Mouse (Mus musculus): ENCODE measurements around the gene Amph. TPM values are rescaled to one million over a fixed set of nuclear protein-coding genes. Genes with fewer than 3 reads are reported as not detected.

Gene Amph
- total and polyA plus RNA-seq, 2 experiments from 2014 or later: 63.8 to 110 TPM

DNA sequence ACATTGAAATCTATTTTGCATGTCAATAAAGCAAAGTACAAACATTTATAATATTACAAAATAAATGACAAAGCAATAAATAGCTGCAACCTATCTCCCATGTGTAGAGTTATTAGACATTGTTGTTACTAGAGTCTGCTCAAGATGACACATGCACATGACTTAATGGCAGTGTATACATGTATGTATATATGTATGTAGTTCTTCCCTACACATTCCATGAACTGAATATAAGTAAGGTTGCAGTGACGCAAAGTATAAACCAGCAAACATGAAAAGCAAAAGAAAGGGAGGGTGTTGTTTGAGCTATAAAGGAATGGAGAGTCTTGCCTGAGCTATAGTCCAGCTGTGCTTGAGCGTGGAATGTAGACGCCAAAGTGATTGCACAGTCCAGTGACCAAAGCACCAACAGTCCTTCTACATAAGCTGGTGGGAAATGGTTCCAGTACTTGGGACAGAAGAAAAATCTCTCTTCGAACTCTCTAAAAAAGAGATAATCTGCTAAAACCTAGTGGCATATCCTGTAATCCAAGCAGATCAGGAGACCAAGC is 66.9 kb downstream of the Amph start:
- H3K9ac ChIP-seq (replicated peaks; ENCODE audit: low read length, poor library complexity, severe bottlenecking): no peak overlapping the region
- no peaks in the 10 kb centered on the region for H3K9me3 ChIP-seq (ENCODE audit: low read length)
- DNase-seq (ENCODE audit: low spot score) (no peak), ATAC-seq (ENCODE audit: low FRiP score) (0 out of 2 replicates have a peak, but pooled peaks have one; percentile 32)
- no peak overlapping the region for H3K4me2 ChIP-seq (ENCODE audit: low read depth, low read length, poor library complexity, severe bottlenecking)
- no peaks in the 10 kb centered on the region for H3K27me3 ChIP-seq (ENCODE audit: insufficient read depth, low read length)
- no peaks in the 10 kb centered on the region for H3K4me1 ChIP-seq (ENCODE audit: insufficient read depth, low read length)
- H3K4me3 ChIP-seq (ENCODE audit: low read depth, low read length): no peak overlapping the region
- TF ChIP-seq CTCF (IDR thresholded peaks at IDR 0.05): no peak
- no peak overlapping the region for H3K27ac ChIP-seq (ENCODE audit: low read depth, low read length)
- H3K36me3 ChIP-seq (ENCODE audit: insufficient read depth, low read length): no peaks in the 10 kb centered on the region
- 89% methylated on average over 4 of the region's 4 CpGs for WGBS

DNA sequence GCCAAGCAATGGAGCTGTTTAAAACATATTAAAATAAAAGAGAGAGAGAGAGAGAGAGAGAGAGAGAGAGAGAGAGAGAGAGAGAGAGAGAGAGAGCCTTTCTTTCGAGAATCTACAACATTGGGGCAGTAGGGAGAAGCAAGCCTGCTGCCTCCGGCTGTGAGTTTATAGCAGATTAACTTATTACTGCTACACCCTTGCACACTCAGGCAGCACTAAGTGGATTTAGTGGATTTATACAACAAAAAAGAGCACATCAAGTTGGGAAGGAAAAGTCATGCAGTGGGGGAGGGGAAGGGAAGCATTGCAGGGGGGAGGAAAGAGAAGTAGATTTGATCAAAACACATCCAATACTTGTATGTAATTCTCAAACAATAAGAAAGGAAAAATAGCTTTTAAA is 73.5 kb downstream of the Amph start:
- Histone ChIP-seq H3K9me3 (ENCODE audit: low read length) (no peaks in the 10 kb centered on the region), H3K4me2 (ENCODE audit: low read depth, low read length, poor library complexity, severe bottlenecking) (no peak overlapping the region), H3K4me3 (ENCODE audit: low read depth, low read length) (no peak overlapping the region), H3K27me3 (ENCODE audit: insufficient read depth, low read length) (no peaks in the 10 kb centered on the region), H3K4me1 (ENCODE audit: insufficient read depth, low read length) (no peaks in the 10 kb centered on the region), H3K27ac (ENCODE audit: low read depth, low read length) (no peak overlapping the region), H3K9ac (replicated peaks; ENCODE audit: low read length, poor library complexity, severe bottlenecking) (no peak overlapping the region), H3K36me3 (ENCODE audit: insufficient read depth, low read length) (no peaks in the 10 kb centered on the region)
- WGBS: 33% methylated on average over 2 of the region's 2 CpGs
- ATAC-seq (ENCODE audit: low FRiP score) (no peak), DNase-seq (ENCODE audit: low spot score) (peak; percentile 20)
- no peak for TF ChIP-seq CTCF (IDR thresholded peaks at IDR 0.05)

DNA sequence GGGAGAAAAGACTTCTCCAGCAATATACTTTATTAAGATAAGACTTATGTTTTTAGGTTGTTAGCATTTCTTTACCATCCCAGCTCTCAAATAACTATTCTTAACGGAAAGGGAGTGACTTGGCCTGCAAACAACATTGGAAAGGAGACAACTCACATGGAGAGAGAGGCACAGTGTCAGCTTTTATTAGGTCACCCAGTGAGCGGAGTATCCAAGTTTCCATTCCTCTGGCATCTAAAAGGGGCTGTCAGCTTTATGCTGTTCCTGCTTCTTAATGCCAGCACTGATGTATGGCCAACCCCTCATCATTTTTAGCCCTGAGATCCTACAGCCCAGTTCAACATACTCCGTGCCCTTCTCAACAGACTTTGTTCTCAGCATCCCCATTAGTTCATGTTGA is 74.3 kb downstream of the Amph start:
- H3K4me1 ChIP-seq (ENCODE audit: insufficient read depth, low read length): no peaks in the 10 kb centered on the region
- no peaks in the 10 kb centered on the region for H3K27me3 ChIP-seq (ENCODE audit: insufficient read depth, low read length)
- WGBS: 63% methylated on average over 3 of the region's 3 CpGs
- DNase-seq (ENCODE audit: low spot score): peak; percentile 67
- no peak overlapping the region for H3K4me2 ChIP-seq (ENCODE audit: low read depth, low read length, poor library complexity, severe bottlenecking)
- no peak for ATAC-seq (ENCODE audit: low FRiP score)
- no peak for TF ChIP-seq CTCF (IDR thresholded peaks at IDR 0.05)
- no peak overlapping the region for H3K9ac ChIP-seq (replicated peaks; ENCODE audit: low read length, poor library complexity, severe bottlenecking)
- no peak overlapping the region for H3K4me3 ChIP-seq (ENCODE audit: low read depth, low read length)
- H3K9me3 ChIP-seq (ENCODE audit: low read length): no peaks in the 10 kb centered on the region
- no peak overlapping the region for H3K27ac ChIP-seq (ENCODE audit: low read depth, low read length)
- no peaks in the 10 kb centered on the region for H3K36me3 ChIP-seq (ENCODE audit: insufficient read depth, low read length)

DNA sequence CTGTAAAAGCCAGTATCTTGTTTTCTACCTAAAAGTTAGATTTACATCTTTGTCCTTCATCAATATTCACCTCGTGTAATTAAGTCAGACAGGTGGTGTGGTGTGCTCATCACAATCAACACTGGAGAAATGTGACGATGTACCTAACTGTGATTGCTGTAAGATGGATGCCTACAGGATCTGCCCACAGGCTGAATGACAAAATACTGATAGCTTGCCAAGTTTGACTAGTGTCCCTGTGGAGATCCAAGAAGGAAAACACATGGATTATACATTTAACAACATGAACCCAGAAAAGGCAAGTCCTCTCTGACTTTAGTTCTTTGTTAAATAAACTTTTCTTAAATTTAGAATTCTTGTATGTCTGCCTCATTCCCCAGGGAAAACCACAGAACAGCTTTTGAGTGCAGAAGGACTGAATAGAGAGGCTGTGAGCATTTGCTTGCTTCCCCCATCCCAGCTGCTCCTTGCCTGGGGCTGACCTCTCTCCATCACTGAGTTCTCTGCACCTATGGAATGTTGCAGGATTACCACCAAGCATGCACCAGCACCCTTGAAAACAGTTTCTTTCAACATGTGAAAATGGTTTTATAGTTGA is 77.2 kb downstream of the Amph start:
- no peak for TF ChIP-seq CTCF (IDR thresholded peaks at IDR 0.05)
- Histone ChIP-seq H3K4me2 (ENCODE audit: low read depth, low read length, poor library complexity, severe bottlenecking) (no peak overlapping the region), H3K27ac (ENCODE audit: low read depth, low read length) (no peak overlapping the region), H3K36me3 (ENCODE audit: insufficient read depth, low read length) (no peaks in the 10 kb centered on the region), H3K4me3 (ENCODE audit: low read depth, low read length) (no peak overlapping the region), H3K4me1 (ENCODE audit: insufficient read depth, low read length) (no peaks in the 10 kb centered on the region), H3K9ac (replicated peaks; ENCODE audit: low read length, poor library complexity, severe bottlenecking) (no peak overlapping the region), H3K9me3 (ENCODE audit: low read length) (no peaks in the 10 kb centered on the region), H3K27me3 (ENCODE audit: insufficient read depth, low read length) (no peaks in the 10 kb centered on the region)
- ATAC-seq (ENCODE audit: low FRiP score) (no peak), DNase-seq (ENCODE audit: low spot score) (peak; percentile 33)
- 74% methylated on average over 2 of the region's 2 CpGs for WGBS

DNA sequence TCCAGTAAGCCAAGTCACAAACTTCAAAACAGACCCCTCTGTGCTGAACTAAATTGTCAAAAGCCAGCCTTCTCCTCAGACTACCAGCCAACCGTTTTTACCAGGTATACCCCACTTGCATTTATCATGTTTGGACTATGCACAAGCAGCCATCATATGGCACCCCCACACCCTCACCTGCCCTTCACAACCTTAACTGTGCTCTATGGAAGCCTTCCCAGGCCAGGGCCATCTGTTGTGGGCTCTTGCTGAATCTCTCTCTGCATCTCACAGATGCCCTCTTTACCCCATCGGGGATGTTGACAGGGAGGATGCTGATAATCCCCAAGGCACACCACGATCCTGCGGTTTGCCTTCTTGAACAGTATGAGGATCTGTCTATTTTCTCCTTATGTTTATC is 77.9 kb downstream of the Amph start:
- no peak overlapping the region for H3K9ac ChIP-seq (replicated peaks; ENCODE audit: low read length, poor library complexity, severe bottlenecking)
- WGBS: 91% methylated on average over 4 of the region's 4 CpGs
- H3K9me3 ChIP-seq (ENCODE audit: low read length): no peaks in the 10 kb centered on the region
- no peak for ATAC-seq (ENCODE audit: low FRiP score)
- no peak overlapping the region for H3K27ac ChIP-seq (ENCODE audit: low read depth, low read length)
- H3K4me3 ChIP-seq (ENCODE audit: low read depth, low read length): no peak overlapping the region
- no peak overlapping the region for H3K4me2 ChIP-seq (ENCODE audit: low read depth, low read length, poor library complexity, severe bottlenecking)
- no peaks in the 10 kb centered on the region for H3K4me1 ChIP-seq (ENCODE audit: insufficient read depth, low read length)
- H3K36me3 ChIP-seq (ENCODE audit: insufficient read depth, low read length): no peaks in the 10 kb centered on the region
- TF ChIP-seq CTCF (IDR thresholded peaks at IDR 0.05): no peak
- DNase-seq (ENCODE audit: low spot score): no peak
- no peaks in the 10 kb centered on the region for H3K27me3 ChIP-seq (ENCODE audit: insufficient read depth, low read length)

DNA sequence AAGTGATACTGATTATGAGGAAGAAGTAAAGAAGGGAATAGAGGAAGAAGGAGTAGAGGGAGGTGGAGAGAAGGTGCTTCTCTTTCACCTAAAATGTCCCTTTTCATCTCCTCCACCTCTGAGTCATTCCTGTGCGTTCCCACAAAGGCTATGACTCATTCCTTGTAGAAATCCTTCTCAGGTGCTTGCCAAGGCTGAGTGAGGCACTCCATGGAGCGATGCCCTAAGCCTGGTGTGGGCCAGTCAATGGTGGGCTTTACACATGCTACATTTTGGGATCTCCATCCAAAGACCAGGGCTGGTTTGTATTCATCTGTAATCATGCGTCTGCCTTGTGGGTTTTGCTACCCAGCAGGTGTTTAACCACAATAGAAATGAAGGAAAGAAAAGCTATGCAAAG is 78.9 kb downstream of the Amph start:
- Histone ChIP-seq H3K27ac (ENCODE audit: low read depth, low read length) (no peak overlapping the region), H3K9me3 (ENCODE audit: low read length) (no peaks in the 10 kb centered on the region), H3K27me3 (ENCODE audit: insufficient read depth, low read length) (no peaks in the 10 kb centered on the region), H3K36me3 (ENCODE audit: insufficient read depth, low read length) (no peaks in the 10 kb centered on the region), H3K4me1 (ENCODE audit: insufficient read depth, low read length) (no peaks in the 10 kb centered on the region), H3K9ac (replicated peaks; ENCODE audit: low read length, poor library complexity, severe bottlenecking) (no peak overlapping the region), H3K4me3 (ENCODE audit: low read depth, low read length) (no peak overlapping the region), H3K4me2 (ENCODE audit: low read depth, low read length, poor library complexity, severe bottlenecking) (no peak overlapping the region)
- DNase-seq (ENCODE audit: low spot score): no peak
- TF ChIP-seq CTCF (IDR thresholded peaks at IDR 0.05): no peak
- WGBS: 80% methylated on average over 3 of the region's 3 CpGs
- no peak for ATAC-seq (ENCODE audit: low FRiP score)

Measured in midbrain, postnatal 0 days (tissue).